Mouse (Mus musculus) kidney, postnatal 10 days (tissue): ENCODE results near the gene Cbx1.
A peak's percentile ranks its signal among the peaks of the same experiment; 100 is the strongest.

Experiments used
- DNase-seq: peaks from one replicate; pipeline ENCODE4 v3.0.0; 2021; ENCODE audit warnings: mixed read lengths

Cbx1 gene

GRCm38 (mm10) chr11:96788871-96789795, at the start of gene Cbx1:
Gene Cbx1 (plus strand): TSS chr11:96789127.
- DNase-seq, result peak; percentile 95

DNA sequence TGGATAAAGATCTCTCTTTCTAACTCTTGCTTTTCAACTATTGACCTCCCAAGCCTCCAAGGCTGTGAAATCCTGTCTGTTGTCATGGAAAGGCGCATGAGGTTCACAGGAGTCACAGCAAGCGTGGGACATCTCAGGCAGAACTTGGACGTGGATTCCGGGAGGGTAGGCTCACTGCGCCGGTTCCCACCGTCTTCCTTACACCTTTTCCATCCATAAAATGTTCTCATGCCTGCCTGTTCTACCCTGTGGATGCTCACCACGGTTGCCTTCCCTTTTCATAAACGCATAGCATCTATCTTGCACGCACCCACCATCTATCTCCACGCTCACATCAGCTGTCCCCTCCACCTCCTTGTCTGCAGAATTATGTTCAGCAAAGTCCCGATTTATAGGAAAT, 48.1 kb upstream of the Cbx1 start:
- no peak for DNase-seq

DNA sequence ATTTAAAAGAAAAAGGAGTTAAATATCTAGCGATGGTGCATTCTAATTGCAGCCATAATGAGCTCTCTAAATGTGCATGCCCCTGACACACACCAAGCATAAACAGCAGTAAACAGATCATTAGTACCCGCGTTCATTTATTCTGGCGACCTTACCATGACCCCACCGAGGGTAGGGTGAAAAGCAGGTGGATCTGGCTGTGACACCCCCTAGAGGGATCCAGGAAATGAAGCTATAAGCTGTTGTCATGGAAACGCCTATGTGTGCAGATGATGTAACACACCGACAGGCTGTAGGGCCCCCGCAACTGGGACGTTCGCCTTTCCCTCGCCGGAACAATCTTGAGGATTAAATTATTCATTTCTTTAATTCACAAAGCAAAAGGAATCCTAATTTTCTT, 46.9 kb upstream of the Cbx1 start:
- DNase-seq, result no peak

- no peak for DNase-seq
Measured at GRCm38 (mm10) chr11:96743000-96743399, 45.9 kb upstream of the Cbx1 start.

- no peak for DNase-seq
Measured at GRCm38 (mm10) chr11:96743891-96744290, 45.0 kb upstream of the Cbx1 start.

GRCm38 (mm10) chr11:96746648-96747047, 42.3 kb upstream of the Cbx1 start:
- no peak for DNase-seq

GRCm38 (mm10) chr11:96747555-96747954, 41.4 kb upstream of the Cbx1 start:
- no peak for DNase-seq

- no peak for DNase-seq
Measured at GRCm38 (mm10) chr11:96755298-96755697, 33.6 kb upstream of the Cbx1 start.

- DNase-seq, result no peak
Measured at GRCm38 (mm10) chr11:96757421-96757820, 31.5 kb upstream of the Cbx1 start.

- DNase-seq, result no peak
Measured at GRCm38 (mm10) chr11:96758402-96758801, 30.5 kb upstream of the Cbx1 start.

- peak; percentile 63 for DNase-seq
Measured at GRCm38 (mm10) chr11:96760042-96760441, 28.9 kb upstream of the Cbx1 start.

DNA sequence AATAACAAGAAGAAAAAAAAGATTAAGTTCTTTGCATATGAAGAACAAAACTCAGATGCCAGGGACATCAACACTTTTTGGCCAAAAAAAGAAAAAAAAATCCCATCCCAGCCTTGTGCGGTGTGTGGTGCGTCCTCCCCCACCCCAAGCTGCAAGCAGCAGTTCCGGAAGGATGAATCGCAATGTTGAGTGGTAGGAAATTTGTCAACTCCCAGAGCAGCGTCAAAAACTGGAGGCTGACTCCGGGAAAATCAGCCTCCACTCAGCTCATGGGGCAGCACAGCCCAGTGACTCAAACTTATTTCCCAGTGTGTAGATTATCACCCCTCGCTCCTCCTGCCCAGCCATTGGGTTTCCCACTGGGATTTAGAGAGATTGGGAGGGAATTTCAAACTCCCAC, 26.9 kb upstream of the Cbx1 start:
- no peak for DNase-seq

DNA sequence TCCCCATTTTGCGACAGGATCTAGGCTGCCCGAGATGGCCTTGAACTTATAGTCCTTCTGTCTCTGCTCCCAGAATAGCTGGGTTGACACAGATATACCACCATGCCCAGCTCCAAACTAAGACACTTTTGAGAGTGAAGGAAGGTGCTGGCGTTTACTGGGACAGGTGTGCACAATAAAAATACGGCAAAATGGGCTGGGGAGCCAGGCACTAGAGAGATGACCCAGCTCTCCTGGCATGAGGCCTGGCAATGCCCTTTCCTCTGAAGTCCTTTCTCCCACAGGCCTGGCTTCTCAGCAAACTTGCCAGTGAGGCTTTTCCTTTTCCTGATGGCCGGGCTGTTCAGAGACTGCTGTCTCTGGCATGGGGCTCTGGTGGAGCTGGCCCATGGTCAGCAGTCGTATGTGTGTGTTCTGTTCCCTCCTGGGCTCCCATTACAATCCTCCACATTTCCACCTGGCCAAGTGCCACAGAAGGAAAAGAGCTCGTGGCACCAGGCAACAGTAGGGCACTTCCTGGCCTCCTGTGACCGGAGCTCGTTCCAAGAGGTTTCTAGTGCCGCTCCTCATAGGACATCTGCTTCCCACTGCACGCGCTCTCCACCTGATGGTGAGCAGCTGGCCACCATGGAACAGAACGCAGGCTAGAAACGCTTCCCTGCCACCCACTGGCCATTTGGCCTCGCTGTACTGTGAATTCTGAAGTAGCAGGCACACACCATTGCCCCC, 26.0 kb upstream of the Cbx1 start:
- peak; percentile 42 for DNase-seq

GRCm38 (mm10) chr11:96764511-96765350, 24.2 kb upstream of the Cbx1 start:
- DNase-seq, result no peak

GRCm38 (mm10) chr11:96765645-96766044, 23.3 kb upstream of the Cbx1 start:
- DNase-seq, result no peak

DNA sequence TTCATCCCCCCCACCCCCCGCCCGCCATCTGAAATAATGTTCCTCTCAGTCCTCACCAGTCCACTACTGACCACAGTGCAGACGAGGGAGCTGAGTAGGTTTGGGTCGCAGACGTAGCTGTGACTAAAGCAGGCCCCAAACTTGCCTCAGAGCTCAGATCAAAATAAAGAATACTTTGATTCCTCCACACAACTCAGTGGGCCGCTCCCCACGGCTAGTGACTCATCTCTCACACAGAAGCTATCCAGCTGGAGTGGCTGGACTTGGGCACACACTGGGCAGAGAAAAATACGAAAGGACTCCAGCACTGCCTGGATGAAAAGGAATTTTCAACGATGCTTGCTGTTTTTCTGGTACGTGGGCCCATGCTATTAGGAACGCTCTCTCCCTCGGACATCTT, 22.4 kb upstream of the Cbx1 start:
- no peak for DNase-seq

DNA sequence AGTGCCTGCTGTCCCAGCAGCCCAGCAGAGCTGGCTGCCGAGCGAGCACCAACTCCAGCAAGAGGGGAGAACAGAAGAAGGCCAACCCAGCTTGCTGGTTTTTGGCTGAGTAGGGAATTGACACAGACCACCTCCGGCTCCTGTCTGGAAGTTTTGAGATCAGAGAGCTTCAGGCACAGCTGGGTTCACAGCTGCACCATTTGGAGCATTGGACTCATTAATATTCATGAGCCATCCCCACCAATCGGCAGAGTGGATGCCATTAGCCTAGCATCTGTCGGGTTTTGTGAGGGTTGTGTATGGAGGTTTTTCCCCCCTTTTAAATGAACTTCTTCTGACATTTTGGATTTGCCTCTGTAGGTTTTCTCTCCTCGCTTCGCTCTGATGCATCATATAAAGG, 21.8 kb upstream of the Cbx1 start:
- DNase-seq, result no peak

GRCm38 (mm10) chr11:96768240-96768639, 20.7 kb upstream of the Cbx1 start:
- no peak for DNase-seq

GRCm38 (mm10) chr11:96771274-96771975, 17.5 kb upstream of the Cbx1 start:
- no peak for DNase-seq

DNA sequence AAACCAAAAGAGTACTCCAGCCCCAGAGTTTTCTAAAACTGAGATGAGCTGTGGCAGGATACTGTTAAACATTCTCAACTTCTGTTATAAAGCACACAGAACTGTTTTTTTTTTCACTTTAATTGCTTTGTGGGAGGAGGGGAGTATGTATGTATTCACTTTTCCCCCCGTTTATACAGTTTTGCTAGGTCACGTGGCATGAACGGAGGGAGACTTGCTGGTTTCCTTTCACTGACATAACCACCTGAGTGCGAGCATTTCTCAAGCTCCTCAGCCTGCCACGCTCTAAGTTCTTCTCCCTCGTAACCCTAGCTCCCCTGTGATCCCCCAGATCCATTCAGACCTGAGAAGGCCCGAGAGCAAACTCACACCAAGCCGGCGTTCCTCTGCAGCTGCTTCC, 16.5 kb upstream of the Cbx1 start:
- DNase-seq, result no peak

DNA sequence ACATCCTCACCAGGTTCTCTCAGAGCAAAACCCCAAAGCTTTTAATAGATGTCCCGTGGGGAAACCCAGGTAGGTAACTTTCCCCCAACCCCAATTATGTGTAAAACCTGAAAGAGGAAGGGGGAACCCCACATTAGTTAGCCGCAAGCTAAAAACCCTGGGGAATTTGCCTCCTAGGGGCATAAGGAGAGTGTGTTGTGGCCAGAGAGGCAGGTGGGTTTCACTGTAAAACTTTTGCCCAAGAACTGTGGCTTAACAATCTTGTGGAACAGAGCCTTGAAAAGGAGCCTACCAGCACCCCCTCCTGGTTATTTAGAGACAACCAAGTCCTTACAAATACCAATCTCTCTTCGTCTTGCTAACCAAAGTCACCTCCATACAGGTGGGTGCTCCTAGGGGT, 14.4 kb upstream of the Cbx1 start:
- DNase-seq, result no peak

GRCm38 (mm10) chr11:96775063-96775462, 13.9 kb upstream of the Cbx1 start:
- no peak for DNase-seq

DNA sequence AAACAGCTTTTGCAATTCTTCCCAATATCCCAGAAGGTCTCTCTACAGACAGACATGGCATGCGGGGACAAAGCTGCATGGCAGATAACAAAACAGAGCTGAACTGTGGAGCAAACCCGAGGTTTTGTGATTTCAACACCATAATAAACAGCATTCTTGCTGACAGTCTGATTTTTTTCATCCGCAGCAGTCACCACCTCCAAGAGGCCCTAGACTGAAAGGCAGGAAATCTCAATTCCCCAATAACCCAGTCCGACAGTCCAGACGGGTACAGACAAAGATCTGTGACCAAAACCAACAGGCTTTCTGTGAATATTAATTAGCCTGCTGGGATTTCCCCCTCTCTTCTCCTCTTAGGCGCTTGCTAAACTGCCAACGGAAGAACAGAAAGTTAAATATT, 13.3 kb upstream of the Cbx1 start:
- no peak for DNase-seq
